Mouse (Mus musculus) lung, postnatal 10 days (tissue): Measurements from ENCODE around the gene Pofut2.

ENCODE experiments used
- DNase-seq: peaks from one replicate; pipeline ENCODE4 v3.0.0; 2021

Gene Pofut2

GRCm38 (mm10) chr10:77258704-77259621 is at the start of gene Pofut2:
Gene Pofut2 (plus strand): TSS chr10:77259218.
- peak; percentile 96 for DNase-seq

DNA sequence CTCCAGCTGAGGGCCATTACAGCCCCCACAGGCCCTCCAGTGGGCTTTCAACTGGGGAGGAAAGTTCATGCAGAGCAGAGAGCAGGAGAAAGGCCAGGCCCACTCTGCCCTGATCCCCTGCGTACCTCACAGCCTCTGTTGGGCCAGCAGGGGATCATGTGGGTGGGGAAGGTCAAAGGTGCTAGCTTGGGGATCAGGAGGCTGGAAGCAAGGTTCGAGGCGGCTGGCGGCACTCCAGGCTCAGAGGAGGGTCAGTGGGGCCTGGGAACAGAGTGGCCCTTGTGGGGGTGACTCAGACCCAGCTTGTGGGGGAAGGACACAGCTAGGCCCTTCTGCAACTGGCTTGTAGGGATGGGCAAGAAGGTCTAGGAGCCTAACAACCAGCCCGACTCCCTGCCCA is 49.8 kb upstream of the Pofut2 start:
- no peak for DNase-seq

DNA sequence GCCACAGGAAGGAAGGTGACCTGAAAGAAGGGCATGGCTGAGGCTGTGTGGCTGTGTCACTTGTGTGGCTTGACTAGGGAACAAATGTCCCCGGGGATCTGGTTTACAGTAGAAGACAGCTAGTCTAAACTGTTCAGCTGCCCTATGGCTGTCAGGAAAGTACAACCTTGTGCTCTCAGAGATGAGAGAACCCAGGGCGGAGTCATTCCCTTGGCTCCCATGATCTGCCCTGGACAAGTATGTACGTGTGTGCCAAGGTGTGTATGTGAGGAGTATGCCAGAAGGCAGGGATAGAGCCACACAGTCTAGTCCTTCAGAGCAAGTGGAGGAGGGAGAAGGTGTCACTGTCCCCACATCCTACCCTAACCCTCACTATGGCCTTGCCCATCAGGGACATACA is 48.4 kb upstream of the Pofut2 start:
- no peak for DNase-seq

DNA sequence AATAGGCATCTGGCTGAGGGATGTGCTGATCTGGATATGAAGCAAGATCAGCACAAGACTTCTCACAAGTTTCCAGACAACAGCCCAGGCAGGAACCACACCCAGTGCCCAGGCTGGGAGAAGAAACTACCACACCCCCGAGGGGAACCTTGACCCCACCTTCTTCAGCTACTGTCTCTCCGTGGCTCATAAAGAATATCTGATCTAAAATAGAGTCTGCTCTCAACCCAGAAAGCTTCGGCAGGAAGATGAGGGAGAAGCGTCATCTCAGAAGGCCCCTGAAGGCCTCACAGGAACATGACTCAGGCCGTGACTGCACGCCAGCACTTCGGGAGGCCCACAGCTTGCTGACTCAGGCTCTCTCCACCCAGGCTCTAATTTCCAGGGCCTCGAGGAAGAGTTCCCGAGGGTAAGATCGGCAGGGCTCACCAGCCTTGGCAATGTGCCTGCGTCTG is 47.9 kb upstream of the Pofut2 start:
- DNase-seq = peak; percentile 69

GRCm38 (mm10) chr10:77212354-77213120 is 46.5 kb upstream of the Pofut2 start:
- DNase-seq = no peak

GRCm38 (mm10) chr10:77213483-77213882 is 45.5 kb upstream of the Pofut2 start:
- no peak for DNase-seq

DNA sequence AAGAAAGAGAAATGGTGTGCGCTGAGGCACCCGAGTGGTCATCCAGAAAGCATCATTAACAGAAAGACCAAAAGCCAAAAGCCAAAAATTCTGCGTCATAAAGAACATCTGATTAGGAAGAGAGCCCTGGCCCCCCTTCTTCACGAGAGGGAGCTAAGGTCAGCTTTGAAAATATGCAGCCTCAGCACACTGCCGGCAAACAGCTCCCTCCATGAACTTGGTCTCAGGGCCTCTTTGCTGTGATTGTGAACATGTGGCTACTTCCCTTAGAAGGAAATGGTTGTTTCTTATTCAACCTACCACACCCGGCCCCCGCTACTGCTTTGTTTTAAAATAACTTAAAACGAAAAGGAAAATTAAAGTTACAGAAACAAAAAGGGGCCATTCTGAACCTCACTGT is 44.4 kb upstream of the Pofut2 start:
- peak; percentile 56 for DNase-seq

GRCm38 (mm10) chr10:77215641-77216040 is 43.4 kb upstream of the Pofut2 start:
- DNase-seq = peak; percentile 36

GRCm38 (mm10) chr10:77216313-77216712 is 42.7 kb upstream of the Pofut2 start:
- DNase-seq = no peak

DNA sequence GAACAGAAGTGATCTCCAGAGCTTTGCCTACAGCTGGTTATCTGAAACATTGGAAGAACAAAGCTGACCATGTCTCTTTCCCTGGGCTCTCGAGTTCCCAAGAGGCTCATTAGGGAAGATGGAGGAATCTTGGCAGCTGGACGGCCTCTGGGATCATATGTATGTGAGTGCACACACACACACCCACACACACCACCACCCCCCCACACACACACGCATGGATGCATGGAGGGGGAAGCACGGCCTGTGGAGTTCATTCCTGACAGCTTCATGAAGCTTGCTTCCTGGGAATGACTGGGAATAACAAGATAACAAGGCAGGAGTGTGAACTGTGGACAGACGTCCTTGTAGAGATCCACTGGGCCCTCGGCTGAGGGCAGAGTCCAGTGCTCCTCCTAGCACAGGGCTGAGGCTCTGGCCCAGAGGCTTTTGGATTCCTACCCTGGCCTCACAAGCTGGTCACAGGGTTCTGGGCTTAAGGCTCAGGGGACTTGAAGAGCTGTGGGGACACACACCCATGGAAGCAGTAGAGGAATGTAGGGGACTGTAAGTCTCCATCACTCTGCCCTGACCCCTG is 41.8 kb upstream of the Pofut2 start:
- DNase-seq = no peak

- DNase-seq = no peak
Observed at GRCm38 (mm10) chr10:77218059-77218458, 41.0 kb upstream of the Pofut2 start.

- DNase-seq = no peak
Observed at GRCm38 (mm10) chr10:77219411-77220025, 39.5 kb upstream of the Pofut2 start.

DNA sequence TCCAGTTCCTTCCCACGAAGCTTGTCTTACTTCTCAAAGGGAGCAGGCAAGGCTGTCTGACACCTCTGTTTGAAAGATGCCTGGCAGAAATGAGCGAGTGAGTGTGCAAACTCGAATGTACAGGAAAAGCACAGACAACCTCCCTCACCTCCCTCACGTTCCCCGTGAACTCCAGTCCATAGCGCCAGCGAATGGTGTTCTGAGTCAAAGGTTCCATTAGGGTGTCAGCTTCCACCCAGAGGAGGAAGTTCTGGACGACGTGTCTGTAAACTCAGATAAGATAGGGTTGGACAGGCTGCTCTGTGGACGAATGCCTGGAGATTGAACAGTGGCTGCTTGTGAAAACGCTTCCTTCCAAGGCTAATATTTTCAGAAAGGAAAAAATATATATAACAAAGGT is 37.9 kb upstream of the Pofut2 start:
- DNase-seq = peak; percentile 47

DNA sequence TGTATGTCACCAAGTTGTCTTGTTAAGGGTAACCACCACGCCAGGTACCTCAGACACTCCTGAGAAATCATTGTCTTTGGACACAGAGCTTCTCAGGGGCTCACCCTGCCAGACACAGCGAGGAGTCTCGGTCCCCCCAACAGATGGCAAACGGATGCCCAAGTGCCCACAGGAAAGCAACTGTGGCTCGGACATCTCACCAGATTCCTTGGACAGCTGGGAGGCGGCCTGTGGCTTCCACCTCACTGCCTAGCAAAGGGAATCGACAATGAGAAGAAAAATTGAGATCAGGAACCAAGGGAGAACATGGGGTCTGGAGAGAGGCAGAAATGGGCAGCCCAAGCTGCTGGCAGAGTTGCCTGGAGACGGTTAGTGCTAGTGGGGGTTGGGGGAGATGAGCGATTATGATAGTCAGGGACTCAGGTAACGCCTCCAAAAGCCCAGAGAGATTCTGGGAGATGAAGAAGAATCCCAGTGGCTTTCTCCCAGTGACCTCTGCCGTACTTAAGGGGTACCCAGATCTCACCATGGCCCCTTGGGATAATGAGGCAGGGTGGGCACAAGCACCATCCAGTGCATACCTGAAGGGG is 36.0 kb upstream of the Pofut2 start:
- no peak for DNase-seq

DNA sequence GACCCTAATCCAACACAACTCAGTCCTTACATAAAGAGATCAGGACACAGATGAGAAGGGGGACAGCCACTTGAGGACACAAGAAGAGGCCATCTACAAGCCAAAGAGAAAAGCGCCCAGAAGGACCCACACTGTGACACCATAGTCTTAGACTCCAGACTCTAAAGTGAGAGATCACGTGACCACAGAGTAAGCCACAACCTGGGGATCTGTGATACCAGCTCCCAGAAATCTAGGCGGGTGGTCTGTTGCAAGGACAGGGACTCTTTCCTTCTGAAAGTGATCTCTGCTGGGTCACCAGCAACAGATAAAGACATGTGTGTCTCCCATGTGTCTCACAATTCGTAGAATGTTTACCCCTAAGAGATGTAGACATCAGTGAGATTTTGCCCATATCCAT is 34.6 kb upstream of the Pofut2 start:
- DNase-seq = no peak

- DNase-seq = peak; percentile 53
Observed at GRCm38 (mm10) chr10:77225414-77225813, 33.6 kb upstream of the Pofut2 start.

GRCm38 (mm10) chr10:77225995-77226688 is 32.9 kb upstream of the Pofut2 start:
- no peak for DNase-seq

DNA sequence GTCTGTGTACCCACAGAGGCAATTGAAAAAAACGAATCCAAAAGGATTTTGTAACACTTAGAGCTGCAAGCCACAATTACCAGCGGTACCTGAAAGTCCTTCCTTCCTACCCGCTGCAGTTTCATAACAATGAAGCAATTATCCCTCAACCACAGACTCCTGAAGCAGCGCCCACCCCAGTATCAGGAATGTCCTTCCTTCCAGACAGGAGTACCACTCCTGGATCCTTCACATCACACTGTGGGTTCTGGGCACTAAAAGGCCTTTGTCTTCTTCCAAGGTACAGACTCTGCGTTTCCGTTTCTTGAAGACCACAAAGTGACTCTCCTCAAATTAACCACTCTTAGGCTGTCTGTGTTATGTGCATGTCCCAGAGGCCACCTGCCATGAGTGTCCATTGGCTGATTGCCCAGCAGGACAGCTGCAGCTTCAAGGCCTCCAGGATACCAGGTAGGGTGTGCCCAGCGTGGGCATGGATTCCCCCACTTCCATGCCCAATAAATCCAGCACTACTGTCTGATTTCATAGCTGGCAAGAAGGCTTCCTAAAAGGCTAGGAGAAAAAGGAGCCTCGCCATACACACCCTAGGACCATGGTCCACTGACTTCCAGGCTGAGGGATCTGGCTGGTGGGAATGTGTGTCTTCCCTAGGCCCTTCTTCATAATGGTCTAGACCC is 32.2 kb upstream of the Pofut2 start:
- DNase-seq = no peak

- no peak for DNase-seq
Observed at GRCm38 (mm10) chr10:77227368-77227723, 31.7 kb upstream of the Pofut2 start.

DNA sequence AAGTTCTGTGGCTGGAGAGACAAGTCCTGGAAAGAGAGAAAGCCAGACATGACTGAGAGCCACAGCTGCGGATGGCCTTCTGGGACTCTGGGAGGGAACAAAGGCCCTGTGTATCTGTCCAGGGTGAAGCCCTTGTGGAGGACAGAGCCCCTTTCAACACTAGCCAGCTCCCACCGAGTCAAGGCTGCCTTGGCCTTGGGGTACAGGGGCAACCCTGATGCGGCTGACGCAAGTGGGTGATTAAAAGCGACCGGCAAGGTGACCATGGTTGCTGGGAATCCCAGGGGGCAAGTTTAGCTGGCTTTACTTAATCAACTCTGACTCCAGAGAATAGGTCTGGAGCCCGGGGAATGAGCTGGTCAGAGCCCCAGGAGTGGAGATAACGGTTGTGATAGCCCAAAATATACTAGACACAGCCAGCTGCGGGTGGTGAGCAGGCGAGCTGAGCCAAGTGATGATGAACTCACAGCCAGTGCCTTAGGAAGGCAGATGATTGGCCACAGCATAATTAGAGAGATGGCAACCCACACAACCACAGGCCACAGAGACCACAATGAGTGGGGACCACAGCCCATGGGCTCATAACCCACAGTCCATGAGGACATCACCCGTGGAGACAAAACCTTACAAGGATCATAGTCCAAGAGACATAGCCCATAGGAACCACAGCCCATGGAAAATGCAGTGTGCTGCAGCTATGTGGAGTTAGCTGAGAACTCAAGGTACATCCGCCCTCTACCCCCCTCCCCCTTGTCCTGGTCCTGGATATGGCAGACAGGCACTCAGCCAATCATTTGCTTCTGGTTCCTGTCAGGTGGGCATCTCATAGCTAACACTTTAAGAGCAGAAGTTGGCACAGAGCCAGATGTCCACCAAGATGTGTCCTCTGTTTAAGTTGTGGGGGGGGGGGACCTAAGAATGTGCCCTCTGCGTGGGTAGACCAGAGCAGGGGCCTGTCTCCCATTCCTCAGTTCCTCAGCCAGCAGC is 29.1 kb upstream of the Pofut2 start:
- no peak for DNase-seq
